Mouse (Mus musculus): Measurements from ENCODE around the gene Fhit. TPM values are rescaled to one million over a fixed set of nuclear protein-coding genes. Genes with fewer than 3 reads are reported as not detected.
"Not testable (repeated sequence)": the region's sequence is repeated elsewhere in the genome, so short reads cannot be mapped to it uniquely, and the experiment has no call there.

The Fhit gene
- polyA plus RNA-seq, 1 experiment from 2014 or later: 1.7 TPM

DNA sequence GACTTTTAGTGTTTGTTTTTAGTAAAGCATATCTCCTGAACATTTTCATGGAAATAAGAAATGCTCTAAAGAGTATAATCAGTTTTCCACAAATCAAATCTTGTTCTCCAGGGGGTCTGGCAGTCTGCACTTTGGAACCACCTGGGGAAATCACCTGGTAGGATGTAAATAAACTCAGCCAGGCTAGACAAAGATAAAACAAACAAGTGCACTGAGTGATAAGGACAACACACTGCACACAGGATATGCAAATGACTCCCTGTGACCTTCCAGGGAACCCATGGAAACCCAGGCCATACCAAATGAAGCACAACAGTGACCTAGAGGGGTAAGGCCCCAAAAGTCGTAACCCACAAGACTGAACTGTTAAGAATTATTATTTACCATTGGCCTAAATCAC lies 364.2 kb downstream of the Fhit start:
- ATAC-seq (ENCODE audit: insufficient number of reproducible peaks, low FRiP score, low TSS enrichment, low read depth) (no peak), DNase-seq (ENCODE audit: low spot score) (no peak)
- 92% methylated on average over 1 of the region's 1 CpGs for WGBS
- Histone ChIP-seq H3K27me3 (ENCODE audit: control insufficient read depth, insufficient read depth, low read length) (no peaks in the 10 kb centered on the region), H3K4me3 (ENCODE audit: low read depth, low read length) (no peak overlapping the region), H3K9ac (ENCODE audit: low read length) (no peak overlapping the region), H3K4me1 (ENCODE audit: control insufficient read depth, insufficient read depth, low read length) (no peaks in the 10 kb centered on the region), H3K36me3 (ENCODE audit: control insufficient read depth, insufficient read depth, low read length) (no peaks in the 10 kb centered on the region), H3K4me2 (ENCODE audit: low read depth, severe bottlenecking) (no peak overlapping the region), H3K27ac (replicated peaks; ENCODE audit: low read depth, low read length) (no peak overlapping the region), H3K9me3 (ENCODE audit: control insufficient read depth, low read length) (no peaks in the 10 kb centered on the region)

DNA sequence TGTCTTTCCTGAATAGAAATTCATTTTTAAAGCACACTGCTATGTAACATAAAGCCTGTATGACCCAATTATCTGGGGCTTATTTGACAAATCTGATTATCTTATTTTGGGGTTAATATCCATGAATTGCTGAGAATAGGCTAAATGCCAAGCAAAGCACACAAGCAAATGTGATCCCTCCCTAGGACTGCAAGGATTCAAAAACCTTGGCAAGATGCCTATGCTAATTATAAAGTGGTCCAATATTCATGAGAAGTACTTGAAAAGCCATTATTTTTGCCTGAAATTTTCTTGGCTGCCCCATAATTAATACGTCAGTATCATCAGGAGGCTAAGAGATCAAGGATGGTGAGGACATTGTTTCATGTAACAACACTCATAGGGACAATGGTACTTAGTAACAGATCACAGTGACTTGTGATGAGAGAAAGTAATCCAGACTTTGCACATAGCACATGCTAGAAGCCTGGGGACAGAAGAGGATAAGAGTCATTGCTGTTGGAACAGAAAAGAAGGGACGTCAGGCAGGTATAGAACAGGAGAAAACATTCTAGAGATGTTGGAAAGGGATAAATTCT lies 366.2 kb downstream of the Fhit start:
- no peak overlapping the region for H3K9ac ChIP-seq (ENCODE audit: low read length)
- H3K27ac ChIP-seq (replicated peaks; ENCODE audit: low read depth, low read length): no peak overlapping the region
- no peaks in the 10 kb centered on the region for H3K4me1 ChIP-seq (ENCODE audit: control insufficient read depth, insufficient read depth, low read length)
- H3K4me3 ChIP-seq (ENCODE audit: low read depth, low read length): no peak overlapping the region
- H3K36me3 ChIP-seq (ENCODE audit: control insufficient read depth, insufficient read depth, low read length): no peaks in the 10 kb centered on the region
- no peak overlapping the region for H3K4me2 ChIP-seq (ENCODE audit: low read depth, severe bottlenecking)
- H3K9me3 ChIP-seq (ENCODE audit: control insufficient read depth, low read length): no peaks in the 10 kb centered on the region
- 78% methylated on average over 2 of the region's 2 CpGs for WGBS
- H3K27me3 ChIP-seq (ENCODE audit: control insufficient read depth, insufficient read depth, low read length): no peaks in the 10 kb centered on the region
- ATAC-seq (ENCODE audit: insufficient number of reproducible peaks, low FRiP score, low TSS enrichment, low read depth): no peak
- no peak for DNase-seq (ENCODE audit: low spot score)

GRCm38 (mm10) chr14:10783929-10784328 lies 377.9 kb downstream of the Fhit start:
- no peaks in the 10 kb centered on the region for H3K4me1 ChIP-seq (ENCODE audit: control insufficient read depth, insufficient read depth, low read length)
- no peak overlapping the region for H3K4me3 ChIP-seq (ENCODE audit: low read depth, low read length)
- no peaks in the 10 kb centered on the region for H3K9me3 ChIP-seq (ENCODE audit: control insufficient read depth, low read length)
- ATAC-seq (ENCODE audit: insufficient number of reproducible peaks, low FRiP score, low TSS enrichment, low read depth) (no peak), DNase-seq (ENCODE audit: low spot score) (no peak)
- no peak overlapping the region for H3K27ac ChIP-seq (replicated peaks; ENCODE audit: low read depth, low read length)
- H3K9ac ChIP-seq (ENCODE audit: low read length): no peak overlapping the region
- H3K36me3 ChIP-seq (ENCODE audit: control insufficient read depth, insufficient read depth, low read length): no peaks in the 10 kb centered on the region
- H3K4me2 ChIP-seq (ENCODE audit: low read depth, severe bottlenecking): no peak overlapping the region
- WGBS: 92% methylated on average over 3 of the region's 3 CpGs
- H3K27me3 ChIP-seq (ENCODE audit: control insufficient read depth, insufficient read depth, low read length): no peaks in the 10 kb centered on the region

DNA sequence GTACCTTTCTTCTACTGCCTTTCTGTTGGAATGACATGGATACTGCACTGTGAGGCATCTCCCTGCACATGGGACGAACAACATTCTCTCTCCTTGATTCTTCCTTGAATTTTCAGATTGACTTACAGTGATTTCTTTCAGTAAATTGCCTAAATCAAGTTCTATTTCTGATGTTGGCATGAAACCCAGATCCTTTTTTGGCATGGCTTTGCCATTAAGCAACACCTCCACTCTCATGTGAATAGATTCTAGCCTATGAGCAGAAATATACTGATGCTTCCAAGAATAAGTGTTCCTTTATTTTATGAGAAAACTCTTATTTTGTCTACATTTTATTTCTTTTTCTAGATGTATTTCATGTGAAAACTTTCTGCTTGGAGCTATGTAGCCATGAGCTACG lies 383.1 kb downstream of the Fhit start:
- Histone ChIP-seq H3K4me3 (ENCODE audit: low read depth, low read length) (no peak overlapping the region), H3K27me3 (ENCODE audit: control insufficient read depth, insufficient read depth, low read length) (no peaks in the 10 kb centered on the region), H3K9ac (ENCODE audit: low read length) (no peak overlapping the region), H3K9me3 (ENCODE audit: control insufficient read depth, low read length) (no peaks in the 10 kb centered on the region), H3K27ac (replicated peaks; ENCODE audit: low read depth, low read length) (no peak overlapping the region), H3K4me2 (ENCODE audit: low read depth, severe bottlenecking) (no peak overlapping the region), H3K36me3 (ENCODE audit: control insufficient read depth, insufficient read depth, low read length) (no peaks in the 10 kb centered on the region), H3K4me1 (ENCODE audit: control insufficient read depth, insufficient read depth, low read length) (no peaks in the 10 kb centered on the region)
- DNase-seq (ENCODE audit: low spot score) (no peak), ATAC-seq (ENCODE audit: insufficient number of reproducible peaks, low FRiP score, low TSS enrichment, low read depth) (no peak)
- WGBS: 84% methylated on average over 2 of the region's 2 CpGs

- WGBS: 84% methylated on average over 1 of the region's 1 CpGs
- H3K36me3 ChIP-seq (ENCODE audit: control insufficient read depth, insufficient read depth, low read length); H3K4me3 ChIP-seq (ENCODE audit: low read depth, low read length); ATAC-seq (ENCODE audit: insufficient number of reproducible peaks, low FRiP score, low TSS enrichment, low read depth); H3K4me1 ChIP-seq (ENCODE audit: control insufficient read depth, insufficient read depth, low read length); H3K9ac ChIP-seq (ENCODE audit: low read length); H3K27me3 ChIP-seq (ENCODE audit: control insufficient read depth, insufficient read depth, low read length); H3K4me2 ChIP-seq (ENCODE audit: low read depth, severe bottlenecking); DNase-seq (ENCODE audit: low spot score); H3K27ac ChIP-seq (replicated peaks; ENCODE audit: low read depth, low read length); H3K9me3 ChIP-seq (ENCODE audit: control insufficient read depth, low read length): not testable (repeated sequence)
These were observed 407.0 kb downstream of the Fhit start for GRCm38 (mm10) chr14:10754883-10755282.

- Histone ChIP-seq H3K4me1 (ENCODE audit: control insufficient read depth, insufficient read depth, low read length) (no peaks in the 10 kb centered on the region), H3K9ac (ENCODE audit: low read length) (no peak overlapping the region), H3K27ac (replicated peaks; ENCODE audit: low read depth, low read length) (no peak overlapping the region), H3K4me3 (ENCODE audit: low read depth, low read length) (no peak overlapping the region), H3K27me3 (ENCODE audit: control insufficient read depth, insufficient read depth, low read length) (no peaks in the 10 kb centered on the region), H3K9me3 (ENCODE audit: control insufficient read depth, low read length) (no peaks in the 10 kb centered on the region), H3K36me3 (ENCODE audit: control insufficient read depth, insufficient read depth, low read length) (no peaks in the 10 kb centered on the region), H3K4me2 (ENCODE audit: low read depth, severe bottlenecking) (no peak overlapping the region)
- 78% methylated on average over 2 of the region's 2 CpGs for WGBS
- no peak for DNase-seq (ENCODE audit: low spot score)
- no peak for ATAC-seq (ENCODE audit: insufficient number of reproducible peaks, low FRiP score, low TSS enrichment, low read depth)
These were observed 423.8 kb downstream of the Fhit start for GRCm38 (mm10) chr14:10738076-10738475.

- no peaks in the 10 kb centered on the region for H3K9me3 ChIP-seq (ENCODE audit: control insufficient read depth, low read length)
- no peaks in the 10 kb centered on the region for H3K27me3 ChIP-seq (ENCODE audit: control insufficient read depth, insufficient read depth, low read length)
These were observed 439.3 kb downstream of the Fhit start for GRCm38 (mm10) chr14:10722525-10722924.

DNA sequence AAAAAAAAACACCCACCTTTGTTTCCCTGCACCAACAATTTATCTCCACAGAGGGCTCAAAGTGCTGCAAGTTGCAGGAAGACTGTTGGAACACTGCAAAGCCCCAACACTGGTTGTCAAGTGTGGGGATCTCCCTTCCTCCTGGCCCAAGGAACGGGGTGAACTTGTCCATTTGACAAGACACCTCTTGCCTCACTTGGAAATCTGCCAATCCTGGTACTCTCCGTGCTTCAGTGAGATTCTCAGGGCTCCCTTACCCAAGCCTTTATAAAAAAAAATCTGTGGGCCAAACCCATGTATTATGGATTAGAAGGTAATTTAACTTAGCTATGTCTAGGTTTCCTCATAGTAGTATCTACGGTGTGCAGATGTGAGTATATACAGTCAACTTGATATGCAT lies 448.9 kb downstream of the Fhit start:
- ATAC-seq (ENCODE audit: insufficient number of reproducible peaks, low FRiP score, low TSS enrichment, low read depth) (no peak), DNase-seq (ENCODE audit: low spot score) (no peak)
- Histone ChIP-seq H3K9ac (ENCODE audit: low read length) (no peak overlapping the region), H3K4me2 (ENCODE audit: low read depth, severe bottlenecking) (no peak overlapping the region), H3K9me3 (ENCODE audit: control insufficient read depth, low read length) (no peaks in the 10 kb centered on the region), H3K27ac (replicated peaks; ENCODE audit: low read depth, low read length) (no peak overlapping the region), H3K4me3 (ENCODE audit: low read depth, low read length) (no peak overlapping the region), H3K27me3 (ENCODE audit: control insufficient read depth, insufficient read depth, low read length) (no peaks in the 10 kb centered on the region), H3K36me3 (ENCODE audit: control insufficient read depth, insufficient read depth, low read length) (no peaks in the 10 kb centered on the region), H3K4me1 (ENCODE audit: control insufficient read depth, insufficient read depth, low read length) (no peaks in the 10 kb centered on the region; the same call in 1 of the 2 replicates)
- WGBS: 84% methylated on average over 3 of the region's 3 CpGs

More at GRCm38 (mm10) chr14:10722525-10722924, 439.3 kb downstream of the Fhit start:
- Histone ChIP-seq H3K4me3 (ENCODE audit: low read depth, low read length) (no peak overlapping the region), H3K27ac (replicated peaks; ENCODE audit: low read depth, low read length) (no peak overlapping the region), H3K36me3 (ENCODE audit: control insufficient read depth, insufficient read depth, low read length) (no peaks in the 10 kb centered on the region), H3K4me2 (ENCODE audit: low read depth, severe bottlenecking) (no peak overlapping the region), H3K9ac (ENCODE audit: low read length) (no peak overlapping the region), H3K4me1 (ENCODE audit: control insufficient read depth, insufficient read depth, low read length) (no peaks in the 10 kb centered on the region)
- DNase-seq (ENCODE audit: low spot score): no peak
- ATAC-seq (ENCODE audit: insufficient number of reproducible peaks, low FRiP score, low TSS enrichment, low read depth): no peak

DNA sequence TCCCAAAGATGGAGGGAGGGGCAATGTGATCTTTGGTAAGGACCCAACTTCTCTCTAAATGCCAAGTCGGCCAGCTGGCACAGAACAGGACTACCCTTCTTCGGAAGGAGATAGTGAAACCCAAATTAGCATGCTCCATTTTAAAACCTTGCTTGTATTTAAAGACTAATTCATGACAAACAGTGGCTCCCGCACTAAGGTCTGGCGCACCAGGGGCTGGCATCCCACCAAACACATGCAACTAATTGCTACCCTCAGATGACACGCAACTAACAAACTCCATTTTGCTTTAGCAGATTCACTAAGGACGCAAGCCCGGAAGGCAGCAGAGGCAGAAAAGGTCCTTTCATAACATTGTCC lies 449.3 kb downstream of the Fhit start:
- H3K4me1 ChIP-seq (ENCODE audit: control insufficient read depth, insufficient read depth, low read length): no peaks in the 10 kb centered on the region; the same call in 1 of the 2 replicates
- no peak overlapping the region for H3K4me3 ChIP-seq (ENCODE audit: low read depth, low read length)
- no peak overlapping the region for H3K4me2 ChIP-seq (ENCODE audit: low read depth, severe bottlenecking)
- 91% methylated on average over 7 of the region's 7 CpGs for WGBS
- H3K9me3 ChIP-seq (ENCODE audit: control insufficient read depth, low read length): no peaks in the 10 kb centered on the region
- H3K9ac ChIP-seq (ENCODE audit: low read length): no peak overlapping the region
- DNase-seq (ENCODE audit: low spot score) (no peak), ATAC-seq (ENCODE audit: insufficient number of reproducible peaks, low FRiP score, low TSS enrichment, low read depth) (no peak)
- H3K27me3 ChIP-seq (ENCODE audit: control insufficient read depth, insufficient read depth, low read length): no peaks in the 10 kb centered on the region
- no peak overlapping the region for H3K27ac ChIP-seq (replicated peaks; ENCODE audit: low read depth, low read length)
- no peaks in the 10 kb centered on the region for H3K36me3 ChIP-seq (ENCODE audit: control insufficient read depth, insufficient read depth, low read length)

All from limb, embryonic 11.5 days (tissue).